Mouse (Mus musculus): ENCODE results near the gene Gm49358.

- TF ChIP-seq CTCF (conservative IDR thresholded peaks at IDR 0.05; ENCODE audit: low read length) (no peak), POU5F1 (IDR thresholded peaks at IDR 0.05; ENCODE audit: borderline replicate concordance, low read length) (no peak)
Observed at GRCm38 (mm10) chr10:86777614-86778319, 14.0 kb downstream of the Gm49358 start.

All from E14TG2a.4 (cell line).